Mouse (Mus musculus): Measurements from ENCODE around the gene Il21.

The Il21 gene

DNA sequence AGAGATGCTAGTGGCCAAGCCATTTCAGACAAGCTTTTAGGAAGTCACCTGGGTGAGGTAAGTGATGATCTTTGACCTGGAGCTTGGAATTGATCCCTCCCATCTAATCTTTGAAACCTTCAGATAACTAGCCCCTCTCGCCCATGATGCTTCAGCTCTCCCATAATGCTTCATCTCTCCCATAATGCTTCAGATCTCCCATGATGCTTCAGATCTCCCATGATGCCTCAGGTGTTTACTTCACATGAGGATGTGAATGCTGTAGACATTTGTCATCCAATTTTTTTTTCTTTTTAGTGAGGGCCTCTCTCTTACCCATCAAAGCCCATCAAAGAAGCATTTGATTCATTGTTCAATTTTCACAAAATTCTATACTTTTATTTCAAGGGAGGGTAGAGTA is 46.9 kb downstream of the Il21 start:
- DNase-seq: no peak

DNA sequence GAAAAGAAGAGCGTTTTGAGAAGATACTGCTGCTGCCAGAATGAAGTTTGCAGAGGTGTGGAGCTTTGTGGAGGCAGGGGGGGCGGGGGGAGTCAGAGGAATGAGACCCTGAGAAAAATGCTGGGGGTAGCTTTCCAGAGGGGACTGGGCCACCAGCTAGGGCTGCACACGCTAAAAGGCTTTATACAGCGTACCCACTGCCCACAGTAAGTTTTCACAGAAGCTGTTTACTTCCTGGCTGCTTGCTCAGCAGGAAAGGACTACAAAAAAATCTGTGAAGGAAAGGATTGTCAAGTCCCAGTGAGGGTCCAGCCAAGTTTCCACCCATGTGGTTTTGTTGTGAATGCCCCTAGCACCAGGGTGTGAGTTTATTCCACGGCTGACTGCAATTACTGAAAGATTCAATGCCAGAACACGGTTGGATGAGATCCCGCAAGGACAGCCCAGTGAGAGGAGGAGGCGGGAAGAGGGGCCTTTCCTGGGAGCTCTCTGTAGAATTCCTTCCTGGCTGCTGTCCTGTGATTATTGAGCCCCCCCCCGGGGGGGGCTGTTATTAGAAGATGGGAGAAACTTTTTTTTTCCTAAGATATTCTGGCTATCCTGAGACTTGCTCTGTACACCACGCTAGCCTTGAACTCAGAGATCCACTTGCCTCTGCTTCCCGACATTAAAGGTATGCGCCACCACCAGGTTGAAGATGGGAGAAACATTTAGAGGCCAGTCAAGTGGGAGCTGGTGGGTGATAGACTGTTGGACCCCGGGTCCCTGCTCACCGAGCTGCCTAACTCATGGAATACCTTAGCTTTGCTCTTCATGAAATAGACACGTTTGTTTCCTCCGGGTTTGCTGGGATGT is 49.8 kb downstream of the Il21 start:
- peak in 1 of 2 experiments; percentile 7 for DNase-seq

DNA sequence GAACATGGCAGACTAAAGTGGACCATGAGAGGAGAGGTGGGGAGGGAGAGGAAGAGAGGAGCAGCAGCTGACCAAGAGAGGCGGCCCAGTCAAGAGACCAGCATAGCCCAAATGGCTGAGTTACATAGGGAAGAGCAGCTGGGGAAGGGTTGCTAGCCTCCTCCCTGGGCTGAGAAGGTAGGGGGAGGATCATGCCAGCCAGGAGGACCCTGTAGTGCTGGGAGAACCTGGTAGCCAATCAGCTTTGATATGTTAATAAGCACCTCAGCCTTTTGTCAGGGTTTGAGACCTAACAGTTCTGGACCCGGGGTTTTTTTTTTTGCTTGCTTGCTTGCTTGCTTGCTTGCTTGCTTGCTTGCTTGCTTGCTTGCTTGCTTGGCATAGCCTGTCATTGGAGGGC is 51.4 kb downstream of the Il21 start:
- no peak for DNase-seq

DNA sequence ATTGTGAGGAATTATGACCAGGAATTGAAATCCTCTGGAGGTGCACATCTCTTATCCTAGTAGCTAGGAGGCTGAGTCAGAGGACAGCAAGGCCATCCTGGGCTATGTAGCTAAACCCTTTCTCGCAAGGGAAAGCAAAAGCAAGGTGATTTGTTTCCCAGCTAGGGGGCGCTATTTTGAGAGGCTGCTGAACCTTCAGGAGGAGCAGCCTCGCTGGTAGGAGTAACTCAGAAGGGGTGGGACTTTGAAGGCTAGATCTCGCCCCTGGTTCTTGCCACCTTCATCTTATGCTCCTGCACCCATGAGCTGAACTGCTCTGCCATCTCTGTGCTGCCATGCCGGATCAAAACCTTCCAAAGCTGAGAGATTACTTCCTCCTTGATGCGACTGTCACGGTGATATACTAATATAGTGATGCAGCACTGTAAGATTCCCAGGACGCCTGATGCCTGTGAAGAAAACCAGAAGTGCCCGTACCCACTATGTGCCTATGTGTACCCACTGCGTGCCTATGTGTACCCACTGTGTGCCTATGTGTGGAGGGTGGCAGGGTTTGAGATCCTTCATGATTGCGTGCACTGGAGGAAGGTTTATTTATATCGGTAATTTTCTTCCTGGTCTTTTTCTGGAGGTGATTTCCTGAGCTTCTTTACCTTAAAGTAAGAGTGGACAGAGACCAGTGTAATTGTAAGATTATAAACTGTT is 52.2 kb downstream of the Il21 start:
- peak in 1 of 2 experiments; percentile 15 for DNase-seq

DNA sequence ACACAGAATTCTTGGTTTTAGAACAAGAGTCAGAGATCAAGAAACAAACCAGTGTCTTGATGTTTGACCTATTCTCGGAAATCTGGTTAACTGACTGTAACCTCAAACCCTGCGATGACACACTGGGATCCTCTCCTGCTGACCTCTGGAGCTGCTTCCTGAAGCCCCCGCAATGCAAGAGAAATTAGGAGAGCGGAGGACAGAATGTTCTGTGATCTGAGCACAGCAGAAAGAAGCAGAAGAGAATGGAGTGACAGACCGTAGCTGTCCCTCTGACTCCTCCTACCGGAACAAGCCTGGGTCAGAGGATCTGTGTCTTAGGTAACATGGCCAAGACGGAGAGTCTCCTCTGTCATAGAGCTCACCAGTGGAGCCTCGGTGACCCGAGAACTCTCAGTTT is 53.0 kb downstream of the Il21 start:
- no peak for DNase-seq

DNA sequence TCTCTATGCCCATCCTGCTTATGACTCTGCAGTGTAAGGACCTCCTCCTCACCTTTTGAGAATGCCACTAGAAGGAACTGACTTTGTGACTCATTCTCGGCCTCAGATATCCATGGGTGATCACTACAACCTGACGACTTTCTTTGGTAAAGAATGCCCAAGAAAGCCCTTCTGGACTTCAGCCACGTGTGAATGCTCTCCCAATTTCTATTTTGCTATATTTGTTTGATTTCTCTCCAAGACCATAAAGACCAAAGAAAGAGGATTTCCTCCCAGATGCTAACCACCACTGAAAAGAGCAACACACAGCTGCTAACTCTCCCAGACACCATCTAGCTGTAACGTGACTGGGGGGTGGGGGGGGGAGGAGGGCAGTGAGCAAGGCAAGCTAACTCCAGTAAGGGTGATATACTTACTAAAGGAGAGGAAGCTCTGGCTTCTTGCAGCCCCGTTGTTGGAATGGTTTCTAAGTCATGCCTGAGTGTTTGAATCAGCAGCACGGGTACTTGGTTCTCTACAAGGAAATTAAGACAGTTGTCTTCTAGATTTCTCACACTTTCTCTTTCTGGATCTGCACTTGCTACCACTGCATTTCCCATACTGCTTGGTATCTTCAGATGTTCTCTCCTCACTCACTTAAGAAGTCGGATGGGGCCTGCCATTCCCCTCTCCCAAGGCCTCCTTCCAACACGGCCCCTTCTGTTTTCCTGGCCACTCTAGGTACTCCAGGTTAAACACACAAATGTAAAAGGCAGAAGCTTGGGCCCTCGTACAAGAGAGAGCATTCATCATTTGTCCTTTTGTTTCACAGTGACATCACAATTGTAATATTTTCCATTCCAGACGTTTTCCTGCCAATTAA is 57.5 kb downstream of the Il21 start:
- DNase-seq: no peak

DNA sequence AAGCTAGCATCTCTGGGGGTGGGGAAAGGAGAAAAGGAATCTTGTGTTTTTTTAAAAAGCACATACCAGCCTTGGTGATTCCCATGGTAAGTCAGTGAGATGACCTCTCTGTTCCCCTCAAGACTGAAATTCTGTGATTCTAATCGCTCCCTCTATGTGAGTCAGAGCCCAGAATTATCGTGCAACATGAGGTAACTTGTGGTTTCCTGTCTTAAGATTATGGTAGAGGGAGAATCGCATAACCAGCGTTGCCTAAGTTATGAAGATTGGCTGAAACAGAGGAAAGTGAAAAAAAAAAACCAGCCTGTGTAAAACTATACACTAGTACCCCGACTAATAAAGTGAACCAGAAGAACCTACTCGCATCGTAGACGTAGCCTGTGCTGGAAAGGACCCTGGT is 59.2 kb downstream of the Il21 start:
- no peak for DNase-seq

All from cerebellum, postnatal 25 days (tissue).